Mouse (Mus musculus) lung, embryonic 16.5 days (tissue): ENCODE measurements around the gene Sepsecs. TPM values are rescaled to one million over a fixed set of nuclear protein-coding genes. Genes with fewer than 3 reads are reported as not detected.

Source experiments
- ATAC-seq: fragments of 200-750 bp; cut with Nextera tagmentation; 2 replicates; pipeline ENCODE4 v1.8.0; 2017; ENCODE audit warnings: low read depth, mild to moderate bottlenecking, moderate library complexity
- H3K27ac ChIP-seq: fragments of 300-500 bp; sonication (generic); 2 replicates; pipeline ENCODE4 v1.5.1; 2014; ENCODE audit warnings: mild to moderate bottlenecking, control low read depth, low read length
- H3K27me3 ChIP-seq: fragments of 300-500 bp; sonication (generic); 2 replicates; pipeline ENCODE4 v1.6.1; 2014; ENCODE audit warnings: low read depth, low read length, mixed read lengths; ENCODE audit not compliant: control insufficient read depth, insufficient read depth
- H3K36me3 ChIP-seq: fragments of 300-500 bp; sonication (generic); 2 replicates; pipeline ENCODE4 v1.6.1; 2014; ENCODE audit warnings: low read length; ENCODE audit not compliant: control insufficient read depth, insufficient read depth
- H3K4me1 ChIP-seq: fragments of 300-500 bp; sonication (generic); replicated peaks from 2 replicates; pipeline ENCODE4 v1.6.1; 2014; ENCODE audit warnings: low read length, mixed read lengths; ENCODE audit not compliant: control insufficient read depth, insufficient read depth
- H3K4me2 ChIP-seq: fragments of 300-500 bp; sonication (generic); 2 replicates; pipeline ENCODE4 v1.6.1; 2014; ENCODE audit warnings: low read depth, low read length, control low read depth
- H3K4me3 ChIP-seq: fragments of 300-500 bp; sonication (generic); 2 replicates; pipeline ENCODE4 v1.5.1; 2014; ENCODE audit warnings: mild to moderate bottlenecking, low read length, control low read depth
- H3K9ac ChIP-seq: fragments of 300-500 bp; sonication (generic); 2 replicates; pipeline ENCODE4 v1.6.1; 2014; ENCODE audit warnings: low read length, control low read depth
- H3K9me3 ChIP-seq: fragments of 300-500 bp; sonication (generic); 2 replicates; pipeline ENCODE4 v1.6.1; 2016; ENCODE audit warnings: low read length; ENCODE audit not compliant: control insufficient read depth
- WGBS: fragments of 180-500 bp; shearing (Covaris S2); extraction: QIAGEN DNeasy Blood & Tissue Kit; methylation state at CpG from one replicate; pipeline ENCODE4 v1.1.7; 2014; 5-methylcytosine and 5-hydroxymethylcytosine counted together
- polyA plus RNA-seq: library from polyadenylated mRNA; unstranded; fragments of >200 nt; fragmentation: Nextera tagmentation; extraction: Ambion mirVana; gene quantifications from 2 replicates; pipeline ENCODE4 v1.2.1, GENCODE M21; 2015

Sepsecs gene
- polyA plus RNA-seq, 1 experiment from 2014 or later, result 9.7 TPM

- WGBS, result 18% methylated on average over 8 of the region's 8 CpGs
- no peaks in the 10 kb centered on the region for H3K9me3 ChIP-seq
- H3K4me1 ChIP-seq, result peaks cover under 1% of the 10 kb centered on the region
- no peak overlapping the region for H3K9ac ChIP-seq
- no peaks in the 10 kb centered on the region for H3K36me3 ChIP-seq
- H3K4me3 ChIP-seq, result no peak overlapping the region
- no peaks in the 10 kb centered on the region for H3K27me3 ChIP-seq
- no peak overlapping the region for H3K27ac ChIP-seq
- ATAC-seq, result no peak
- no peak overlapping the region for H3K4me2 ChIP-seq
Observed at GRCm38 (mm10) chr5:52634017-52634416, 35.5 kb downstream of the Sepsecs start.

DNA sequence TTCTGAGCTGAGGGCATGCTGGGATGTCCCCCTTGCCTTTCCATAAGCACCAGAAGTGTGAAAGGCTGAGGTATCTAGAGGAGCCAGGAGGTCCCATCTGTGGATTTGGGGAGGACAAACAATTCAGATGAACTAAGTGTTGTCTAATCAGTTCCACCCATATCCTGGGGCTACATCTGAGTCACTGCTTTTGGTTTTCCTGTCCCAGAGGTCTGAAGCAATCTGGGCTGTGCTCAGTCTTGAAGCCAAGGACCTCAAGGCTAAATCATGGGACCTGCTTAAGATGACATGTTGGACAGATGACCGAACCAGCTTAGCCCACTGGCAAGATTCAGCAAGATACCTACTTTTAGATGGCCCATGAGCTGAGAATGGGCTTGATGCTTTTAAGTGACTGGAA lies 39.0 kb downstream of the Sepsecs start:
- ATAC-seq, result no peak
- H3K4me3 ChIP-seq, result no peak overlapping the region
- 88% methylated on average over 1 of the region's 1 CpGs for WGBS

DNA sequence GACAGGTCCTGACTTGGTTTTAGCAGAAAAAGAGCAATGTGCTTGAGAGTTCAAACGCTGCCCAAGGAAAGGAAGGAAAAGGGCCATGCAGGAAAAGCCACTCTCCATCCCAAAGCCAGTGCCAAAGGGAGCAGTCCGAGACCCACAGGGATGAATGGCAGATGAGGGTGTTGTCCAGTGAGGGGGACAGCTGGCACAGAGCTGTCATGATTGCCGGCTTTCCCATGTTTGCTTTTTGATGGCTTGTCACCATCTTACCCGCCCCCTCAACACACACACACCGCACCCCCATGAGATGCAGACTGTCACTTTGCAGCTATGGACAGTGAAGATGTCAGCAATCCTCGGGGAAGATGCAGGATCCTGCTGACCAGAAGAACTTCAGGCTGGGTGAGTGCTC lies 40.3 kb downstream of the Sepsecs start:
- no peak overlapping the region for H3K27ac ChIP-seq
- H3K4me2 ChIP-seq, result no peak overlapping the region
- no peak overlapping the region for H3K4me3 ChIP-seq
- no peak overlapping the region for H3K9ac ChIP-seq
- H3K9me3 ChIP-seq, result no peaks in the 10 kb centered on the region
- H3K4me1 ChIP-seq, result peaks cover 9% of the 10 kb centered on the region
- no peaks in the 10 kb centered on the region for H3K27me3 ChIP-seq
- no peak for ATAC-seq
- 57% methylated on average over 6 of the region's 6 CpGs for WGBS
- H3K36me3 ChIP-seq, result no peaks in the 10 kb centered on the region

More for the DNA sequence above, 39.0 kb downstream of the Sepsecs start:
- Histone ChIP-seq H3K36me3 (no peaks in the 10 kb centered on the region), H3K27me3 (no peaks in the 10 kb centered on the region), H3K9me3 (no peaks in the 10 kb centered on the region), H3K27ac (no peak overlapping the region), H3K4me2 (no peak overlapping the region), H3K9ac (no peak overlapping the region), H3K4me1 (peaks cover 9% of the 10 kb centered on the region)

DNA sequence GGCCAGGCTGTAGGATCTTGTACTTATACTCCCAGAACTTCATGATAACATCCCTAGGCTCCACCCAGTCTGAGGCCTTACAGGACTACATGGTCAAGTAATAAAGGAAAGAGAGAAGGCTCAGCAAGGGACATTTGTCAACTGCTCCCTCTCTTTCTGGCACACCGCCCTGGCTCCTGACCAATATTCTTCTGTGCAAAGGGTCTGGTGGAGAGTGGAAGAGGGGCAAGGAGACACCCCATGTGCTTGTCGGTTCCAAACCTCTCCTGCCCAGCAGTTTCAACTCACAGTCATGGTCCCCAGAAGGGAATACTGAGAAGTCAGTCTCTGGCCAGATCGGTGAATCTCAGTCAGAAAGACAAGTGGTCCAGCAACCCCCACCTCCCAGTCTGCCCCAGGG lies 40.7 kb downstream of the Sepsecs start:
- Histone ChIP-seq H3K27ac (no peak overlapping the region), H3K36me3 (no peaks in the 10 kb centered on the region), H3K4me1 (peaks cover 9% of the 10 kb centered on the region), H3K4me3 (no peak overlapping the region), H3K9me3 (no peaks in the 10 kb centered on the region), H3K4me2 (no peak overlapping the region), H3K9ac (no peak overlapping the region), H3K27me3 (no peaks in the 10 kb centered on the region)
- WGBS, result 48% methylated on average over 3 of the region's 3 CpGs
- peak; percentile 67 for ATAC-seq

- no peak overlapping the region for H3K27ac ChIP-seq
- H3K4me1 ChIP-seq, result peaks cover 9% of the 10 kb centered on the region
- WGBS, result 86% methylated on average over 8 of the region's 8 CpGs
- H3K9me3 ChIP-seq, result no peaks in the 10 kb centered on the region
- H3K9ac ChIP-seq, result no peak overlapping the region
- no peaks in the 10 kb centered on the region for H3K36me3 ChIP-seq
- no peak overlapping the region for H3K4me2 ChIP-seq
- no peak overlapping the region for H3K4me3 ChIP-seq
- H3K27me3 ChIP-seq, result no peaks in the 10 kb centered on the region
- no peak for ATAC-seq
Observed at GRCm38 (mm10) chr5:52627713-52628112, 41.8 kb downstream of the Sepsecs start.

DNA sequence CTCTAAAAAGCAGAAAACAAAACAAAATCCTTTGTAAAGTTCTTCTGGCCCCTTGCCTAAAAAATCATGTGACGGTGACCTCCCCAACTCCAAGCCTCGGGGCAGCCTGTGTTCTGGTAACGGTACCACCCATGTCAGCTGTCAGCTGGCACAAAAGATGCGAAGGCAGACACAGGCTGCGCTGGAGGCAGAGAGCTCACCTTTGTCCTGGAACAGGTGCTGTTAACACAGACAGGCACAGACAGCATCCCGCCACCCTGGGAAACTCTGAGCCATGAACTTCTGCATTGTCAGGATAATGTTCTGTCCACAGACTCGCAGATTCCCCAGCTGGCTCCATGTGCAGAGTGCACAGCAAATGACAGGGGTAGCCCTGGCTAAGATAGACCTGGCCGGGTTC lies 43.4 kb downstream of the Sepsecs start:
- peak overlapping the region; percentile 18 for H3K4me3 ChIP-seq
- peak overlapping the region; percentile 38 for H3K4me2 ChIP-seq
- peak overlapping the region; percentile 49 for H3K9ac ChIP-seq
- no peaks in the 10 kb centered on the region for H3K9me3 ChIP-seq
- 41% methylated on average over 8 of the region's 8 CpGs for WGBS
- no peak for ATAC-seq
- no peak overlapping the region for H3K27ac ChIP-seq
- H3K27me3 ChIP-seq, result no peaks in the 10 kb centered on the region
- H3K4me1 ChIP-seq, result peaks cover 9% of the 10 kb centered on the region
- no peaks in the 10 kb centered on the region for H3K36me3 ChIP-seq

GRCm38 (mm10) chr5:52624956-52625355 lies 44.6 kb downstream of the Sepsecs start:
- Histone ChIP-seq H3K4me3 (no peak overlapping the region), H3K9me3 (no peaks in the 10 kb centered on the region), H3K9ac (no peak overlapping the region), H3K36me3 (no peaks in the 10 kb centered on the region), H3K27me3 (no peaks in the 10 kb centered on the region), H3K4me2 (no peak overlapping the region), H3K27ac (no peak overlapping the region), H3K4me1 (peaks cover 9% of the 10 kb centered on the region)
- ATAC-seq, result no peak
- 81% methylated on average over 1 of the region's 1 CpGs for WGBS

DNA sequence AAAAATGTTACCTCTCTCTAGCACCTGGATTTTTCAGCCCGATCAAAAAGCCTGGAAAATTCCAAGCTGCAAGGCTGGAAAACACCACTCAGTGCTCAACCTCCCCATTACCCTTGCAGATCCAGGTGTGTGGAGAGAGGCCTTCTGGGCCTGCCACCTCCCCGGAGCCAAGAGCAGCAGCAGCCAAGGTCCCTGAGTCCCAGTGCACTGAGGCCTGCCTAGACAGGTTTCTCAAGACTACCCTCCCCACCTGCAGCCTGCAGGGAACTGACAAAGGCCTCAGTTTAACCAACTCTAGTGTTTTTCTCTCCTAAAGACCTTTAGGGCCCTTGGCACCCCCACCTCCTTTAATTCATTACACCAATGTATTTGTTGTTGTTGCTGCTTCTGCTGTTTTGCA lies 46.4 kb downstream of the Sepsecs start:
- Histone ChIP-seq H3K4me1 (peaks cover 8% of the 10 kb centered on the region), H3K27ac (no peak overlapping the region), H3K9me3 (no peaks in the 10 kb centered on the region), H3K4me3 (no peak overlapping the region), H3K36me3 (no peaks in the 10 kb centered on the region), H3K27me3 (no peaks in the 10 kb centered on the region; the same call in 1 of the 2 replicates), H3K4me2 (no peak overlapping the region), H3K9ac (no peak overlapping the region)
- WGBS, result 56% methylated on average over 2 of the region's 2 CpGs
- no peak for ATAC-seq

DNA sequence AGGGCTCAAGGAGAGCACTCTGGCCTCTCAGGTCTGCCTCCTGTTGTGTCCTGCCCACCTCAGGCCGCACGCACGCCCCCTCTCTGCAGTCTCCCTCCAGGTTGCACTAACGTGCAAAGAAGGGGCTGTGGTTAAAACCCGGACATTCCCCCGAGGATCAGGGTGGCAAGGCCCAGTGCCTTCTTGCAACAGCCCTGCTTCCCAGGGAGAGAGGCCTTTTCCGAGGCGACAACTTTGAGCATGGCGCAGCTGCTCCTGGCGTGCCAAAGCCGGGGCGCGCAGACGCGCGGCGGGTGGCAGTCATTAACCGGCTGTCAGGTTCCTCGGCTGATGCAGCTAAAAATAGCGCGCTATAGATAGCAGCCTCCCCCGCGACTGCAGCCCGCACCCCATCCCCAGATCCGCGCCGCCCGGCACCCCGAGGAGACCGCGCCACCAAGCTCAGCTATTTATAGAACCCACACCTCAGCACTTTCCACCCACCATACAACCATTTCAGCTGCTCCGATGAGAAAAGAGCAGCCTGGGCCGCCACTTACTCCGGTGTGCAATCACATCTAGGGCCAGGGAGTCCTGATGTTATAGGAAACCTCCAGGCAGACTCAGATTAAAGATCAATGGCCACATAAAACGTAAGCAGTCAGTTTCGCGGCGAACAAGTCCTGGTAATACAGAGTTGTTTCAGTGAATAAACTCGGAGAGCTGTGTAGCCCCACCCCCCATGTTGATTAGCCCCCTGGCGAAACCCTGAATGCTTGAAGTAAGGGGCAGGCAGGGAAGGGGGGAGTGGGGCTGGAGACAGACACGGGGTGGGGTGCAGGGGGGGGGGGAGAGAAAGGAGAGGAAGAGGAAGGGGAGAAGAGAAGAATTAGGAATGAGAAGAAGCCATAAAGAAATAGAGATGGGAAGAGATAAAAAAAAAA lies 50.9 kb downstream of the Sepsecs start:
- Histone ChIP-seq H3K4me3 (peak overlapping the region; percentile 45), H3K27me3 (peaks cover 2% of the 10 kb centered on the region; the same call in 1 of the 2 replicates), H3K36me3 (no peaks in the 10 kb centered on the region), H3K4me1 (peaks cover 7% of the 10 kb centered on the region), H3K9me3 (no peaks in the 10 kb centered on the region), H3K27ac (no peak overlapping the region), H3K9ac (peak overlapping the region; percentile 54), H3K4me2 (peak overlapping the region; percentile 83)
- WGBS, result 1% methylated on average over 41 of the region's 41 CpGs
- peak; percentile 65 for ATAC-seq
